Mouse (Mus musculus): ENCODE results near the gene Ptprm. TPM values are rescaled to one million over a fixed set of nuclear protein-coding genes. Genes with fewer than 3 reads are reported as not detected.

Gene Ptprm
- polyA plus RNA-seq, 2 experiments, result 0.66 to 0.79 TPM

GRCm38 (mm10) chr17:66751746-66752145, 602.5 kb downstream of the Ptprm start:
- H3K27ac ChIP-seq, result no peak overlapping the region
- WGBS (ENCODE audit: insufficient replicate concordance), result 75% methylated on average over 8 of the region's 8 CpGs
- H3K36me3 ChIP-seq (replicated peaks; ENCODE audit: control insufficient read depth, insufficient read depth, low read depth), result no peaks in the 10 kb centered on the region
- no peak for TF ChIP-seq CTCF (IDR thresholded peaks at IDR 0.05; ENCODE audit: low read depth)
- TF ChIP-seq EP300 (IDR thresholded peaks at IDR 0.05; ENCODE audit: low read depth), result no peak
- H3K4me2 ChIP-seq (ENCODE audit: low read depth), result no peak overlapping the region
- no peak overlapping the region for H3K9ac ChIP-seq (replicated peaks)
- ATAC-seq (ENCODE audit: insufficient read depth), result no peak
- DNase-seq (ENCODE audit: low read depth in 3 of 3, low spot score in 3 of 3), result no peak
- H3K9me3 ChIP-seq (ENCODE audit: control insufficient read depth, low read length), result no peaks in the 10 kb centered on the region
- H3K4me3 ChIP-seq (ENCODE audit: insufficient read depth in 1 of 2, low read depth in 2 of 2, low read length in 2 of 2), result no peak overlapping the region
- no peaks in the 10 kb centered on the region for H3K27me3 ChIP-seq (ENCODE audit: control insufficient read depth, insufficient read depth, low read length)
- no peaks in the 10 kb centered on the region for H3K4me1 ChIP-seq (replicated peaks; ENCODE audit: control insufficient read depth in 2 of 2, insufficient read depth in 2 of 2, low read length in 1 of 2)

- Histone ChIP-seq H3K9ac (replicated peaks) (no peak overlapping the region), H3K27me3 (ENCODE audit: control insufficient read depth, insufficient read depth, low read length) (no peaks in the 10 kb centered on the region), H3K27ac (no peak overlapping the region), H3K36me3 (replicated peaks; ENCODE audit: control insufficient read depth, insufficient read depth, low read depth) (no peaks in the 10 kb centered on the region), H3K4me2 (ENCODE audit: low read depth) (no peak overlapping the region), H3K4me3 (ENCODE audit: insufficient read depth in 1 of 2, low read depth in 2 of 2, low read length in 2 of 2) (no peak overlapping the region), H3K4me1 (replicated peaks; ENCODE audit: control insufficient read depth in 2 of 2, insufficient read depth in 2 of 2, low read length in 1 of 2) (no peaks in the 10 kb centered on the region), H3K9me3 (ENCODE audit: control insufficient read depth, low read length) (no peaks in the 10 kb centered on the region)
- no peak for ATAC-seq (ENCODE audit: insufficient read depth)
- DNase-seq (ENCODE audit: low read depth in 3 of 3, low spot score in 3 of 3), result no peak
- WGBS (ENCODE audit: insufficient replicate concordance), result 44% methylated on average over 4 of the region's 4 CpGs
- no peak for TF ChIP-seq CTCF (IDR thresholded peaks at IDR 0.05; ENCODE audit: low read depth)
- no peak for TF ChIP-seq EP300 (IDR thresholded peaks at IDR 0.05; ENCODE audit: low read depth)
Observed at GRCm38 (mm10) chr17:66750481-66751206, 603.6 kb downstream of the Ptprm start.

- TF ChIP-seq CTCF (IDR thresholded peaks at IDR 0.05; ENCODE audit: low read depth), result no peak
- TF ChIP-seq EP300 (IDR thresholded peaks at IDR 0.05; ENCODE audit: low read depth), result no peak
- no peaks in the 10 kb centered on the region for H3K9me3 ChIP-seq (ENCODE audit: control insufficient read depth, low read length)
- H3K27me3 ChIP-seq (ENCODE audit: control insufficient read depth, insufficient read depth, low read length), result no peaks in the 10 kb centered on the region
- no peak for ATAC-seq (ENCODE audit: insufficient read depth)
- WGBS (ENCODE audit: insufficient replicate concordance), result 58% methylated on average over 7 of the region's 7 CpGs
- H3K9ac ChIP-seq (replicated peaks), result no peak overlapping the region
- no peak overlapping the region for H3K27ac ChIP-seq
- no peak overlapping the region for H3K4me3 ChIP-seq (ENCODE audit: insufficient read depth in 1 of 2, low read depth in 2 of 2, low read length in 2 of 2)
- no peaks in the 10 kb centered on the region for H3K36me3 ChIP-seq (replicated peaks; ENCODE audit: control insufficient read depth, insufficient read depth, low read depth)
- DNase-seq (ENCODE audit: low read depth in 3 of 3, low spot score in 3 of 3), result no peak
- no peak overlapping the region for H3K4me2 ChIP-seq (ENCODE audit: low read depth)
- H3K4me1 ChIP-seq (replicated peaks; ENCODE audit: control insufficient read depth in 2 of 2, insufficient read depth in 2 of 2, low read length in 1 of 2), result no peaks in the 10 kb centered on the region
Observed at GRCm38 (mm10) chr17:66749976-66750375, 604.3 kb downstream of the Ptprm start.

- 69% methylated on average over 8 of the region's 8 CpGs for WGBS (ENCODE audit: insufficient replicate concordance)
Observed at GRCm38 (mm10) chr17:66746506-66746905, 607.8 kb downstream of the Ptprm start.

GRCm38 (mm10) chr17:66743321-66743720, 610.9 kb downstream of the Ptprm start:
- Histone ChIP-seq H3K4me1 (replicated peaks; ENCODE audit: control insufficient read depth in 2 of 2, insufficient read depth in 2 of 2, low read length in 1 of 2) (no peaks in the 10 kb centered on the region), H3K4me2 (ENCODE audit: low read depth) (no peak overlapping the region), H3K9ac (replicated peaks) (no peak overlapping the region), H3K27ac (no peak overlapping the region), H3K9me3 (ENCODE audit: control insufficient read depth, low read length) (no peaks in the 10 kb centered on the region), H3K27me3 (ENCODE audit: control insufficient read depth, insufficient read depth, low read length) (no peaks in the 10 kb centered on the region), H3K36me3 (replicated peaks; ENCODE audit: control insufficient read depth, insufficient read depth, low read depth) (no peaks in the 10 kb centered on the region), H3K4me3 (ENCODE audit: insufficient read depth in 1 of 2, low read depth in 2 of 2, low read length in 2 of 2) (no peak overlapping the region)
- whole genome bisulfite sequencing (ENCODE audit: insufficient replicate concordance), result 62% methylated on average over 7 of the region's 7 CpGs
- TF ChIP-seq CTCF (IDR thresholded peaks at IDR 0.05; ENCODE audit: low read depth) (no peak), EP300 (IDR thresholded peaks at IDR 0.05; ENCODE audit: low read depth) (no peak)
- ATAC-seq (ENCODE audit: insufficient read depth), result no peak
- DNase-seq (ENCODE audit: low read depth in 3 of 3, low spot score in 3 of 3), result no peak

More at GRCm38 (mm10) chr17:66746506-66746905, 607.8 kb downstream of the Ptprm start:
- Histone ChIP-seq H3K4me2 (ENCODE audit: low read depth) (no peak overlapping the region), H3K4me3 (ENCODE audit: insufficient read depth in 1 of 2, low read depth in 2 of 2, low read length in 2 of 2) (no peak overlapping the region), H3K36me3 (replicated peaks; ENCODE audit: control insufficient read depth, insufficient read depth, low read depth) (no peaks in the 10 kb centered on the region), H3K4me1 (replicated peaks; ENCODE audit: control insufficient read depth in 2 of 2, insufficient read depth in 2 of 2, low read length in 1 of 2) (no peaks in the 10 kb centered on the region), H3K9me3 (ENCODE audit: control insufficient read depth, low read length) (no peaks in the 10 kb centered on the region), H3K27ac (no peak overlapping the region), H3K27me3 (ENCODE audit: control insufficient read depth, insufficient read depth, low read length) (no peaks in the 10 kb centered on the region), H3K9ac (replicated peaks) (no peak overlapping the region)
- ATAC-seq (ENCODE audit: insufficient read depth) (no peak), DNase-seq (ENCODE audit: low read depth in 3 of 3, low spot score in 3 of 3) (no peak)
- TF ChIP-seq EP300 (IDR thresholded peaks at IDR 0.05; ENCODE audit: low read depth) (no peak), CTCF (IDR thresholded peaks at IDR 0.05; ENCODE audit: low read depth) (no peak)

Measured in liver, embryonic 14.5 days (tissue).